Mouse (Mus musculus): ENCODE results near the gene Ppfibp1.

Ppfibp1 gene

DNA sequence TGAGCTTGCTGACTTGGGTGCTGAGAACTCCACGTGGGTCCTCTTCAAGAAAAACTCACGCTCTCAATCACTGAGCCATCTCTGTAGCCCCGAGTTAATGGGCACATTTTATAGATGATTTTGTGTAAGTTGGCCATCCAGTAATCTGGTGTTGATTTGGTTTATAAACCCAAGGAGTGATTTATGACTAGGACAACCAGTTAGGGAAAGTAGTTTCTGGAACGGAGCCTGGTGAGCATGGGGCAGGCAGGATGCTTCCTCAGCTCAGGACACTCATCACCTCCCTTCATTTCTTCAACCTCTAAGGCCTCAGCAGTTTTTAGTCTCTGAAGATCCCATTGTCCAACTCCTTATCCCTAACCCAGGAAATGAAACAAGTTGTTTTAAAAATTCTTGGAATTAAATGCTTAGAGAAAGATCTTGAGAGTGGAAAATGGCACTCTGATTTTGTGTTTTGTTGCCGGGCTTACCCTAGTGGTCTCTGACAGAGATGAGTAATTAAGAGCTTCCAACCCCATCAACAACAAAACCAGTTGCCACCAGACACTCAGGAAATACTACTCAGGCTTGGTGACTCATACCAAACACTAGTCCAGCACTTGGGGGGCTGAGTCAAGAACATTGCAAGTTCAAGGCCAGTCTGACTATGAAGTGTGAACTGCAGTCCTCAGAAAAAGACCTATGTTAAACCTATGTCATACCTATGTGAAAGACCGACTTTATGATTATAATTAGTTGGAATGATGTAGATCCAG, 75.3 kb downstream of the Ppfibp1 start:
- DNase-seq = no peak

DNA sequence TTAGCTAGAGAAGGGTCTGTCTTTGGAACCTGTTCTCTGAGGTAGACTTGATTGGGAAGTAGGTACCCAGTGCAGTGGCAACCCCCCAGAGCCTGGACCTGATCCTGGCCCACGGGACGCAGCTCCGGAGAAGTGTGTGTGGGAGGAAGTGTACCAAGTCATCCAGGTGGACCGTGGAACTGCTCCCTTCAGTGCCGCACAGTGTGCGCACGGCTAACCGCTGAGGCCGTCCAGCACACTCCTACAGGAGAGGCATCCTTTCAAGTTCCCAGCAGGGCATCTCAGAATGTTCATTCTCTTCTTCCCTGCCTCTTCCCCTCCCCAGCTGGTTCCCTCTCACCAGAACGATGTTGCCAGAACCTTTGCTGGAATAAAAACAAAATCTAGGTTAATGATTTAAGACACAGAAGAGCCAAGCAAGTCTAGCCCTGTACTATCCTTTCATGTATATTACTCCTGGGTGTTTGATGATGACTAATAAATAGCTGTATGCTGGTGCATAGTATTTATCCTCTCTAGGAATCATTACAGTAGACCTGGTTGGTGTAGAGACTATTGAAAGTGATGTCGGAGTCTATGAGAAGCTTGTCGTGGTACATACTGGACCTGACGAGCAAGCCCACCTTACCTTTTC, 77.0 kb downstream of the Ppfibp1 start:
- DNase-seq = no peak

GRCm38 (mm10) chr6:146966446-146967019, 78.2 kb downstream of the Ppfibp1 start:
- no peak for DNase-seq

GRCm38 (mm10) chr6:146967836-146968235, 79.5 kb downstream of the Ppfibp1 start:
- no peak for DNase-seq

GRCm38 (mm10) chr6:146970811-146971210, 82.5 kb downstream of the Ppfibp1 start:
- no peak for DNase-seq

- no peak for DNase-seq
Observed at GRCm38 (mm10) chr6:146971366-146971765, 83.1 kb downstream of the Ppfibp1 start.

DNA sequence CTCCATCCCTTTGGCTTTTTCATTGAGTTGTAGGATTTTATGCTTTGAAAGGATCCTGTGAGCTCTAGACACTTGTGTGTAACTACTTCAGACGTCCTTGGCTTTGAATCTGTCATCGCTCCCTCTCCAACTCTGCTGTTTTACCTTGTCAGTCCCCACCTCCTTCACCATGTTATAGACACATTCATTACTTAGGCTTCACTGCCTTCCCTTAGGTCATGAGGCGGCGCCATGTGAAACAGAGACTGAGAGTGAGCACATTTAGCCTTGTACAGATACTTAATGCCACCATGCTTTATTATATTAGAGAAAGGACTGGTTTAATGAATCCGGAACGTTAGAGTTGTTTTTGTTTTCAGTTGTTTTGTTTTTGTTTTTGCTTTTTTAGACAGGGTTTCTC, 83.7 kb downstream of the Ppfibp1 start:
- no peak for DNase-seq

DNA sequence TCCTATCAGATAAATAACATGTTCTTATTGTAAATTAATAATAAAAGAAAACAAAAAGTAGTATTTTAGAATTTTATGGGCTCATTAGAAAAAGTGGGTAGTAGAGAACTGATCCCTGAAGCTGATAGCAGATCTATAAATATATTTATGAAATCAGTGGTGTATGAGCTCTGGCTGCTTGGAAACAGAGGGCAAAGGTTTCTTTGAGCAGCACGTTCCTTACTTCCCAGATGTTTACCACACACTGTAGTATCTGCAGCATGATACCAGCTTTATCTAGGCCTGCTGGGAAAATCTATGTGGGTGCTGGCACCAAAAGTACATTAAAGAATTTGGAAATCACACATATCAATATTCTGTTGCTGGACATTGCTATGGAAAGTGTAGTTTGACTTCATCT, 84.5 kb downstream of the Ppfibp1 start:
- DNase-seq = no peak

GRCm38 (mm10) chr6:146973406-146973805, 85.1 kb downstream of the Ppfibp1 start:
- no peak for DNase-seq

- DNase-seq = no peak
Observed at GRCm38 (mm10) chr6:146973830-146974229, 85.5 kb downstream of the Ppfibp1 start.

- no peak for DNase-seq
Observed at GRCm38 (mm10) chr6:146976446-146976845, 88.2 kb downstream of the Ppfibp1 start.

GRCm38 (mm10) chr6:146978691-146979114, 90.4 kb downstream of the Ppfibp1 start:
- no peak for DNase-seq

DNA sequence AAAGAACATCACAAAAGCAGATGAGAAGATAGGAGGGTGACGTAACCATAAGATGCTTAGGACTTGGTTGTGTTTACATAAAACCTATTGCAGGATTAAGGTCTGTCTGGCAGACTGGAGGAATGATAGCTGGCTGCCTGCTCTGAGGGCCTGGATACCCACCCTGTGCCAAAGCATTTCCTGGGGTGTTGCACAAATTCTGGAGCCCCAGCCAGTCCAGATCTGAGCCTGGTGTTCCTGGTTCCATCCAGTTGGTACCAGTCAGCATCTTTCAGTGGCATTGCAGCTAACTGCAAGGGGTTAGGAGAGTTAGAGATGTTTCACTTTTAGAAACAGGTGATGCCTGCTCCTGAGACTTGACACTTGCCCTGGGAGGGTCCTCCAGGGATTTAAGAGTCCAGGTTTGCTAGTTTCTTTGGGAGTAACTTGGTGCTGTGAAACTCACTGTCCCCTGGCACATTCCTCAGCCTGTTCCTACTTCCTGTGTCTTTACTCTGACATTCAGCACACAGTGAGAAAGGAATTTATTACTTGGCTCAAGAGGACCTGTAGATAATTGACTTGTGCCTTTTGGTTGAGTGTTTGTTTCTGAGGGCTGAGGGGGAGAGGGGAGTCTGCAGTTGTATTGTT, 90.9 kb downstream of the Ppfibp1 start:
- no peak for DNase-seq

GRCm38 (mm10) chr6:146979953-146980352, 91.7 kb downstream of the Ppfibp1 start:
- no peak for DNase-seq

GRCm38 (mm10) chr6:146981249-146981835, 93.1 kb downstream of the Ppfibp1 start:
- DNase-seq = no peak

GRCm38 (mm10) chr6:146984569-146984968, 96.3 kb downstream of the Ppfibp1 start:
- no peak for DNase-seq

DNA sequence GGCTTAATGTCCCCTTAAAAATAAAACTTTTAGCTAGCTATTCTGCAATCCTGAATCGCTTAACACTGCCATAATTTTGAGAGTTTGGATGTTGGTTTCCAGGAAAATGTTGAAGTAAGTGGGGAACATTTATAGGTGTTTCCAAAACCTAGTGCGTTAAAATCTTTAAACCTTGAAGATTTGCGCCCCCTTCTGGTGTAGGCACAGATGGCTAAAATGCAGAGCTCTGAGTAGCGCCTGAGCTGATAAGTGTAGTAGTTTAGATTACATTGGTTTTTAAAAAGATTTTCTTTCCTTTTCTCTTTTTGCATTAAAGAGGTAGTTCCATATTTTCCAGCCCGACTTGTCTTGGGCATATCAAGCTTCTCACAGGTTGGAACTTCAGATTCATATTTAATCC, 105.9 kb downstream of the Ppfibp1 start:
- peak; percentile 56 for DNase-seq

- DNase-seq = no peak
Observed at GRCm38 (mm10) chr6:146995391-146995790, 107.1 kb downstream of the Ppfibp1 start.

DNA sequence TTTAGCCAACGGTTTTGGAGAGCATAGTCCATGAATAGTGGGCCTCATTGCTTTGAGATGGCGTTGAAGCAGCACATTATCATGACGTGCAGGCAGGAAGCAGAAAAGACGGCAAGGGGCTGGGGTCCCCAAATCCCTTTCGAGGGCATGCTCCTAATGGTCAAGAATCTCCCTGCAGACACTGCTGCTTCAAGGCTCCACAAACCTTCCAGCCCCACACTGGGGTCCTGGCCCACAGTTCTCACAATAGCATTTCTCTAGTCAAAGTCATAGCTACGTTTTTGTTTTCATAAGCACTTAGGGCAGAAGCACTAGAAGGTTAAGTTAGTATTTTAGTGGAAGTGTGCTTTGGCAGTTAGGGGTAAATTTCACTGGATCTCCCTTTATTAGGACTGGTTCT, 107.6 kb downstream of the Ppfibp1 start:
- DNase-seq = no peak

- DNase-seq = no peak
Observed at GRCm38 (mm10) chr6:146997006-146997405, 108.7 kb downstream of the Ppfibp1 start.

DNA sequence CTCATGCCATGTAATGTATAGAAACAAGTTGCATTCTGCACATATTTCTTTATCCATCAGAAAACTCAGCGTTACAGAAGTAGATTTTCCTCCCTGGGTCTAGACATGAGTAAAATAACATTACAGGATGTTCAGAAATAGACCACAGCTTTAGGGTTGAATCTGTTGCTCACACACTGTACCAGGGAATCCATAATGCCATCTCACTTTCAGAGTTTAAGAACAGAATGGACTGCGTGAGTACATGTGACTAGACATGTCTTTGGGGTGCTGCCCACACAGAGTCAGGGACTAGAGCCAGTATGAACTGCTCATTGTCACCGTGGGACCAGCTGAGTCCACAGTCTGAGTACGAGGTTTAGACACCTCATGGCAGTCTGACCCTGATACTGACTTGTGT, 110.4 kb downstream of the Ppfibp1 start:
- DNase-seq = no peak

DNA sequence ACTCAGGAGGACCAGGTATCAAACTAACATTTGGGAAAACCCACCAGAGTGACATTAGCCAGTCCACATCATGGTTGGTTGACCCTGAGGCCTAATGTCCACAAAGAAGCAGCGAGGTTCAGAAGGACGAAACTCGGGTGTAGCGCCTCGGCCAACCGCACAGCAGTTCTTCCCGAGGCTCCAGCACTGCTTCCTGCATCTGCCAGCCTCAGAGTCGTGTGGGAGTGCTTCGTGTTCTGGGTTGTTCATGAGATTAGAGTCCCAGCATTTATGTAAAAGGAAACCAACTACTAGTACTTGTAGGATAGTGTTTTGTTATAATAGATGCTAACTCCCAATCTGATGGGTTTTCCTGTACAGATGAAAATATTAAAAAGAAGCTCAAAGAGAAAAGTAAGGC, 111.0 kb downstream of the Ppfibp1 start:
- no peak for DNase-seq

DNA sequence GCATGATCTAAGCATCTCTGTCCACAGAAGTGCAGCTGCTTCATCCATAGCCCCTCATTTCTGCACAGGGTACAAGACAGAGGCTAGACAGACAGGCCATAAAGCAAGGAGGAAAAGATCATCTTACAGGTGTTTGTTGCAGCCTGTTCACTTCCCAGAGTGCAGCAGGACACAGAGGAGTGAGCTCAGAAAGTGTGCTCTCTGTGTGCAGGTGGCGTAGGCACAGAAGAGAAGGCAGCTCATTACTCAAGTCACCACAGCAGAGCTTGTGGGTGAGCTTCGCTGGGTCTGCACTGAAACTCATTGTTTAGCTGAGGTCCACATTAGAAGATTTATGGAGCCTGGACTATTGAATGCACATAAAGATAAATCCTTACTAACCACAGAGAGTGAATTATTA, 111.5 kb downstream of the Ppfibp1 start:
- DNase-seq = no peak

Data from liver (tissue).